Mouse (Mus musculus): ENCODE results near the gene Ift81. TPM values are rescaled to one million over a fixed set of nuclear protein-coding genes. Genes with fewer than 3 reads are reported as not detected.

Gene Ift81
- polyA plus RNA-seq, 1 experiment from 2014 or later, result 37.2 TPM

GRCm38 (mm10) chr5:122511405-122511804 is 102.9 kb downstream of the Ift81 start:
- H3K27ac ChIP-seq, result peak overlapping the region; percentile 78
- no peaks in the 10 kb centered on the region for H3K9me3 ChIP-seq
- WGBS, result 24% methylated on average over 9 of the region's 9 CpGs
- no peaks in the 10 kb centered on the region for H3K36me3 ChIP-seq
- peak overlapping the region; percentile 38 for H3K4me2 ChIP-seq
- ATAC-seq (ENCODE audit: insufficient read depth, low FRiP score, low read depth), result peak; percentile 63; the same call in 1 of the 2 replicates
- H3K4me3 ChIP-seq (replicated peaks), result no peak overlapping the region
- H3K9ac ChIP-seq, result no peak overlapping the region
- no peaks in the 10 kb centered on the region for H3K27me3 ChIP-seq (replicated peaks)
- H3K4me1 ChIP-seq, result peaks cover 28% of the 10 kb centered on the region

- H3K4me3 ChIP-seq (replicated peaks), result no peak overlapping the region
- no peak overlapping the region for H3K9ac ChIP-seq
- no peaks in the 10 kb centered on the region for H3K36me3 ChIP-seq
- H3K4me1 ChIP-seq, result peaks cover 25% of the 10 kb centered on the region
- H3K4me2 ChIP-seq, result peak overlapping the region; percentile 38
- peak overlapping the region; percentile 78 for H3K27ac ChIP-seq
- no peaks in the 10 kb centered on the region for H3K9me3 ChIP-seq
- 36% methylated on average over 17 of the region's 17 CpGs for WGBS
- no peaks in the 10 kb centered on the region for H3K27me3 ChIP-seq (replicated peaks)
- ATAC-seq (ENCODE audit: insufficient read depth, low FRiP score, low read depth), result peak; percentile 65; the same call in 1 of the 2 replicates
Observed at GRCm38 (mm10) chr5:122510651-122511157, 103.6 kb downstream of the Ift81 start.

DNA sequence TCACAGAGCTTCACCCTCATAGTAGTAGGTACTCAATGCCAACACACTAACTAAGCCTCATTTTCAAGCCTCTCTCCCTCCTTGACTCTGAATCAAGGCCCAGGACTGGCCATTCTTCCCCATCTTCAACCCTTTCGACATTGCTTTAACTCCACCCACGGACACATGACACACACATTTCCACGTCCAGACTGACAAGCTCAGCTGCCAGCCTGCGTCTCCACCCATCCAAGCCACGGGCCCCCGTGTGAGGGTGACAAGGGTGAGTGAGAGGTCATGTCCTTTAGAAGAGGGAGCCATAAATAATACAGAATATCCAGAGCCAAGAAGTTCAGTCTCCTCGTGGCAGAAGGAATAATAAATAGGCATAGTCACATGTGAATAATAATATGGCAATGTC is 104.7 kb downstream of the Ift81 start:
- no peaks in the 10 kb centered on the region for H3K9me3 ChIP-seq
- no peak for ATAC-seq (ENCODE audit: insufficient read depth, low FRiP score, low read depth)
- H3K9ac ChIP-seq, result no peak overlapping the region
- no peaks in the 10 kb centered on the region for H3K36me3 ChIP-seq
- peaks cover 25% of the 10 kb centered on the region for H3K4me1 ChIP-seq
- 43% methylated on average over 7 of the region's 7 CpGs for WGBS
- no peak overlapping the region for H3K4me3 ChIP-seq (replicated peaks)
- H3K4me2 ChIP-seq, result no peak overlapping the region
- no peaks in the 10 kb centered on the region for H3K27me3 ChIP-seq (replicated peaks)
- no peak overlapping the region for H3K27ac ChIP-seq

DNA sequence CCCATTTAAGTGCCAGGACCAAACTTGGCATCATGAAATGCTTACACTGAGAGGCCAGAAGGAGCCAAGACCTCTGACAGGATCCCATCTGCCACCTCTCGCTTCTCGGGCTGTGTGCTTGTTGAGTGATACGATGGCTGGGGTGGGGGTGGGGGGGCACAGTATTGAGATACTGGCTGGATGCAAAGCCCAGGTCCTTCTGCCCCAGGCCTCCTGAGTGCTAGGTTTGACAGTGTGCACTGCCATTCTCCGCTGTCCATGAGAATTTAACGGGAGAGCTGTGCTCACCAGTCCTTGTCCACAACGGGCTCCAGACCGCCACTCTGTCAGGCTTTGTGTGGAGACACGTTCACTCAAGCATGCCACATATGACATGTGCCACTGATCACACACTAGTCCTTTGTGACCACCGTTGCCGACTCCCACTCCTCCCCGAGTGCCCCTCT is 105.4 kb downstream of the Ift81 start:
- H3K27me3 ChIP-seq (replicated peaks), result no peaks in the 10 kb centered on the region
- WGBS, result 90% methylated on average over 11 of the region's 11 CpGs
- no peak overlapping the region for H3K9ac ChIP-seq
- H3K4me3 ChIP-seq (replicated peaks), result no peak overlapping the region
- H3K27ac ChIP-seq, result no peak overlapping the region
- no peak overlapping the region for H3K4me2 ChIP-seq
- H3K4me1 ChIP-seq, result peaks cover 19% of the 10 kb centered on the region
- no peaks in the 10 kb centered on the region for H3K9me3 ChIP-seq
- no peak for ATAC-seq (ENCODE audit: insufficient read depth, low FRiP score, low read depth)
- H3K36me3 ChIP-seq, result no peaks in the 10 kb centered on the region

GRCm38 (mm10) chr5:122507396-122507795 is 106.9 kb downstream of the Ift81 start:
- no peak for ATAC-seq (ENCODE audit: insufficient read depth, low FRiP score, low read depth)
- Histone ChIP-seq H3K4me3 (replicated peaks) (no peak overlapping the region), H3K4me2 (no peak overlapping the region), H3K9me3 (no peaks in the 10 kb centered on the region), H3K27me3 (replicated peaks) (no peaks in the 10 kb centered on the region), H3K9ac (no peak overlapping the region), H3K4me1 (peaks cover 21% of the 10 kb centered on the region), H3K27ac (no peak overlapping the region), H3K36me3 (no peaks in the 10 kb centered on the region)

DNA sequence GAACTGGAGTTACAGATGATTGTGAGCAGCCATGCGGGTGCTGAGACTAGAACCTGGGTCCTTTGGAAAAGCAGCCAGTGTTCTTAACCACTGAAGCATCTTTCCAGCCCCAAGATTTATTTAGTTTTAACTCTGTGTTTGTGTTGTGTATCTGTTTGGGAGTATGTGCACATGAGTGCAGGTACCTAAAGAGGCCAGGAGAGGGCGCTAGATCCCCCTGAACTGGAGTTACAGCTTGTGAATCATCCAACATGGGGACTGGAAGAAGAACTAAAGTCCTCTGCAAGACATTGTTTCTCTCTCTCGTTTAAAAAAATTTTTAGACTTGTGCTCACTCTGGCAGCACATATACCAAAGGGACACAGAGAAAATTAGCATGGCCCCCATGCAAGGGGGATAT is 107.9 kb downstream of the Ift81 start:
- 84% methylated on average over 3 of the region's 3 CpGs for WGBS
- H3K9me3 ChIP-seq, result no peaks in the 10 kb centered on the region
- H3K27me3 ChIP-seq (replicated peaks), result no peaks in the 10 kb centered on the region
- H3K27ac ChIP-seq, result no peak overlapping the region
- H3K4me3 ChIP-seq (replicated peaks), result no peak overlapping the region
- H3K4me1 ChIP-seq, result peaks cover 18% of the 10 kb centered on the region
- H3K9ac ChIP-seq, result no peak overlapping the region
- no peaks in the 10 kb centered on the region for H3K36me3 ChIP-seq
- ATAC-seq (ENCODE audit: insufficient read depth, low FRiP score, low read depth), result no peak
- no peak overlapping the region for H3K4me2 ChIP-seq

DNA sequence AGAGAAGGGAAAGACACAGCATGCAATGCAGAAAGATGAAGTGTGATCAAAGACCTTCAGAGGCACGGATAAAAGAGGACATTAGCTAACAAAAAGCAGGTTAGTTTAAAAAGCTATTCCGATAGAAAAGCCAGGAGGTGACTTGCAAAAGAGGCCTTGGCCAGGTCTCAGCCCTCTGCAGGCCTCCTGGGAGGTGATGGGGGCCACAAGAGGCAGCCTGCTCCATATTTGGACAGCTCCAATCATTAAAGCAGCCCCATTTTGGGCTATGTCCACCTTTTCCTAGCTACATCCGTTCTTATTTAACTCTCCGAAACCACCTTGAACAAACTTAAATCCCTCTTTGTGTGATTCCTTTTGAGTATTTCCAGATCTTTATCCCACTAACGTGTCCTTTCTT is 108.8 kb downstream of the Ift81 start:
- Histone ChIP-seq H3K4me3 (replicated peaks) (no peak overlapping the region), H3K4me2 (no peak overlapping the region), H3K9me3 (no peaks in the 10 kb centered on the region), H3K27ac (no peak overlapping the region), H3K36me3 (no peaks in the 10 kb centered on the region), H3K9ac (no peak overlapping the region), H3K27me3 (replicated peaks) (no peaks in the 10 kb centered on the region), H3K4me1 (peaks cover 9% of the 10 kb centered on the region; the same call in 1 of the 2 replicates)
- no peak for ATAC-seq (ENCODE audit: insufficient read depth, low FRiP score, low read depth)
- 74% methylated on average over 5 of the region's 5 CpGs for WGBS

DNA sequence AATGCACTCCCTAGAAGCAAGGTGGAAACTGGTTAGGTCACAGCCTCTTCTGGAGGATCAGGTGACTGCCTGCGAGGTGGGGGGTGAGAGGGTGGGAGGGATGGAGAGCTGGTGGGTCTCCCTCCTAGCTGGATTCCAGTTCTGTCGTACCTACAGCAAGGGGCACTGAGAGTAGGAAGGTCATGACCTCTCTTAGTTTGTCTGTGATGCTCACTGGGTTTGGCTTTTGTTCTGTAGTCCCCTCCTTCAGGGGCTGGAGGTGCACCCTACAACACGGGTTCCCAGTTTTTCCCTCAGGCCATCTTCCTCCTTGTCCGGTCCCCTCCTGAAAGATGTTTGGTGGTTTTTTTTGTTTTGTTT is 110.6 kb downstream of the Ift81 start:
- Histone ChIP-seq H3K9ac (no peak overlapping the region), H3K27ac (no peak overlapping the region), H3K9me3 (no peaks in the 10 kb centered on the region), H3K4me1 (peaks cover 14% of the 10 kb centered on the region; the same call in 1 of the 2 replicates), H3K27me3 (replicated peaks) (no peaks in the 10 kb centered on the region), H3K4me3 (replicated peaks) (no peak overlapping the region), H3K4me2 (no peak overlapping the region), H3K36me3 (no peaks in the 10 kb centered on the region; the same call in 1 of the 2 replicates)
- no peak for ATAC-seq (ENCODE audit: insufficient read depth, low FRiP score, low read depth)
- WGBS, result 49% methylated on average over 4 of the region's 4 CpGs

- Histone ChIP-seq H3K36me3 (no peaks in the 10 kb centered on the region; the same call in 1 of the 2 replicates), H3K4me3 (replicated peaks) (peak overlapping the region; percentile 99), H3K9me3 (no peaks in the 10 kb centered on the region), H3K9ac (peak overlapping the region; percentile 90), H3K27ac (peak overlapping the region; percentile 89; the same call in 1 of the 2 replicates), H3K27me3 (replicated peaks) (no peaks in the 10 kb centered on the region), H3K4me2 (peak overlapping the region; percentile 92), H3K4me1 (peaks cover 16% of the 10 kb centered on the region; the same call in 1 of the 2 replicates)
- WGBS, result 46% methylated on average over 15 of the region's 15 CpGs
- ATAC-seq (ENCODE audit: insufficient read depth, low FRiP score, low read depth), result no peak
Observed at GRCm38 (mm10) chr5:122503015-122503759, 111.1 kb downstream of the Ift81 start.

DNA sequence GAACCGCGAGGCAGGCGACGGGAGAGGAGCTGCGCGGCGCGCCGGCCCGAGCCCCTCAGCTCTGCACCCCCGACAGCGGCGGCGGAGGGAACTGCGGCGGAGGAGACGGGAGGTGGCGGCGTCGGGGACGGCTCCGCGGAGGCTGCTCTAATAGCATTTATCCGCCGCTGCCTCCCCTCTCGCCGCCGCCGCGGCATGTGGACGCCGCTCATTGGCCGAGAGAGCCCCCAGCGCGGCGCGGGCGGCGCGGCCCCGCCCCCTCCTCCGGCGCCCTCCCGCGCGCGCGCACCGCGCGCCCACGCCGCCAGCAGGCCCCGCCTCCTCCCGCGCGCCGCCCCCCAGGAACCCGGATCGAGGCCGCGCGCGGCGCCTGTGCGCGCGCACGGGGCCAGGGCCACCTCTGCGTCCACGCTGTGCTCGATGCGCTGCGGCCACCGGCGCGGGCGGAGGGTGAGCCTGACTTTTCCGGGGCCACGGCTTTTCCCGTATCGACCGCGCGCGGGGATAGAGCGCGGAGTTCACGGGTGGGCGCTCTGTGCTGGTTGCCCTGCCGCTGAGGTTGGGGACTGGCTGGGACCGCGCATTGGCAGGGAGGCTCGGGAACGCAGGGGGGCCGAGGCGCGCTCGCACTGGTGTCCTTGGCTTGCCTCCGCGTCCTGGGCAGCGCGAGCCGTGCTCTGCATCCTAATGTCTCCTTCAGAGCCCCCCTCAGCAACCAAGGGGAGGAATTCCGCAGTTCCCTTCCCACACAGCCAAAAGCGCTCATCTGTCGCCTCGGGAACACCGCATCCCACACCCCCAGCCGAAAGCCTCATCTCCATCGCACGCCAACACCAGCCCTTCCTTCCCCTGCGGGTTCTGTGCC is 112.0 kb downstream of the Ift81 start, which contains the start of gene Atp2a2:
TSS of gene Atp2a2 (minus strand) at position 149 of the 865 bp plus-strand sequence.
- Histone ChIP-seq H3K4me1 (peaks cover 19% of the 10 kb centered on the region; the same call in 1 of the 2 replicates), H3K4me2 (peak within 1 kb of the TSS; percentile 92), H3K9me3 (no peaks in the 10 kb centered on the region), H3K27me3 (replicated peaks) (no peaks in the 10 kb centered on the region), H3K9ac (peak within 1 kb of the TSS; percentile 99), H3K36me3 (no peaks in the 10 kb centered on the region; the same call in 1 of the 2 replicates), H3K27ac (peak within 1 kb of the TSS; percentile 99), H3K4me3 (replicated peaks) (peak within 1 kb of the TSS; percentile 99)
- peak; percentile 94 for ATAC-seq (ENCODE audit: insufficient read depth, low FRiP score, low read depth)
- WGBS, result 0% methylated on average over 77 of the region's 113 CpGs

- ATAC-seq (ENCODE audit: insufficient read depth, low FRiP score, low read depth), result peak; percentile 25
- peak overlapping the region; percentile 99 for H3K9ac ChIP-seq
- WGBS, result under 1% methylated on average over 103 of the region's 113 CpGs
Observed at GRCm38 (mm10) chr5:122501101-122502076, 112.9 kb downstream of the Ift81 start.

More at GRCm38 (mm10) chr5:122501101-122502076, 112.9 kb downstream of the Ift81 start:
- no peaks in the 10 kb centered on the region for H3K27me3 ChIP-seq (replicated peaks)
- peaks cover 19% of the 10 kb centered on the region; the same call in 1 of the 2 replicates for H3K4me1 ChIP-seq
- peak overlapping the region; percentile 56 for H3K4me2 ChIP-seq
- H3K4me3 ChIP-seq (replicated peaks), result peak overlapping the region; percentile 99
- H3K27ac ChIP-seq, result peak overlapping the region; percentile 99
- peaks cover 5% of the 10 kb centered on the region; the same call in 1 of the 2 replicates for H3K36me3 ChIP-seq
- H3K9me3 ChIP-seq, result no peaks in the 10 kb centered on the region

All from stomach, embryonic 15.5 days (tissue).